Mouse (Mus musculus): Measurements from ENCODE around the gene Tiam1. TPM values are rescaled to one million over a fixed set of nuclear protein-coding genes. Genes with fewer than 3 reads are reported as not detected.

The Tiam1 gene
- total and polyA plus RNA-seq, 2 experiments = 0.27 to 0.65 TPM

DNA sequence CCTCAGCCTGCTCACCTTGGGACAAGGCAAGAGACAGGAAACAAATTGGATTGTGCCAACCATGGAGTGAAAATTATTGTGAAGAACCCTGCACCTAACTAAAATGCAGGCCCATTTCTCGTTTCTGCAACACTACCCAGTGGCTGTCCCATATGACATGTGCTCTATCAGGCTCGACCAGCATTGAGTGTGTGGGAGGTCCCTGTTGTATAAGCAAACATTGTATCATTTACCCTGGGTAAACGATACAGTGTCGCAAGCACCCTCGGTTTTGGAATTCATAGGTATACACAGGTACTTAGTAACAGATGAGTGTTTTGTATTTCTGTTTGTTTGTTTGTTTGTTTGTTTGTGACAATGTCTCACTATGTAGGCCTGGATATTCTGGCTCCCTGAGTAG is 357.8 kb downstream of the Tiam1 start:
- no peaks in the 10 kb centered on the region for H3K79me2 ChIP-seq (ENCODE audit: control insufficient read depth, insufficient read depth, low read length)
- no peak overlapping the region for H3K4me3 ChIP-seq (ENCODE audit: insufficient read depth, low read depth, low read length)
- WGBS = 23% methylated on average over 5 of the region's 5 CpGs
- H3K9ac ChIP-seq (ENCODE audit: low read depth, low read length) = no peak overlapping the region
- H3K27me3 ChIP-seq (ENCODE audit: control insufficient read depth, insufficient read depth, low read length) = no peaks in the 10 kb centered on the region
- no peak overlapping the region for H3K27ac ChIP-seq (replicated peaks; ENCODE audit: insufficient read depth, low read depth, low read length)
- H3K4me1 ChIP-seq (ENCODE audit: control insufficient read depth, insufficient read depth, low read length) = no peaks in the 10 kb centered on the region
- DNase-seq (ENCODE audit: extremely low read depth, low read depth, low spot score) = no peak
- no peaks in the 10 kb centered on the region for H3K36me3 ChIP-seq (ENCODE audit: control insufficient read depth, insufficient read depth, low read length)
- TF ChIP-seq CTCF (IDR thresholded peaks at IDR 0.05; ENCODE audit: low read depth, low read length) = no peak
- TF ChIP-seq POLR2A (IDR thresholded peaks at IDR 0.05; ENCODE audit: extremely low read depth, insufficient read depth, low read length) = no peak

DNA sequence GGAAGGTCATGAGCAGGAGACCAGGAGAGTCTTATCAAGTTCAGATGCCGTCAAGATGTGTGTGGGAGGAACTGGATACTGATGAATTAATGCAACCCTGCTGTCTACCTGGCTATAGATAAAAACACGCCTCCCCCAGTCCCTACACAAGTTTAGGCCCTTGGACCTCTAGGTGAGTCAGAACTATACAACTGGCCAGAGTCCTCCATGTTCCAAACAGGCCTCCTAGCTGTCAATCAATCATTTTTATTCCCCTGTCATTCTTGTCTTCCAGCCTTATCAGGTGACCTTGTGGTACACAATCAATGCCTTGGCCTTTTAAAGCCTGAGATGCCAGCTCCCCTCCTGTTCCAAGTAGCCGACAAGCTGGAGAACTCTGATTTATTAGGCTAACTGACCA is 363.9 kb downstream of the Tiam1 start:
- DNase-seq (ENCODE audit: extremely low read depth, low read depth, low spot score) = no peak
- no peak overlapping the region for H3K4me3 ChIP-seq (ENCODE audit: insufficient read depth, low read depth, low read length)
- no peaks in the 10 kb centered on the region for H3K4me1 ChIP-seq (ENCODE audit: control insufficient read depth, insufficient read depth, low read length)
- TF ChIP-seq CTCF (IDR thresholded peaks at IDR 0.05; ENCODE audit: low read depth, low read length) = no peak
- TF ChIP-seq POLR2A (IDR thresholded peaks at IDR 0.05; ENCODE audit: extremely low read depth, insufficient read depth, low read length) = no peak
- no peaks in the 10 kb centered on the region for H3K27me3 ChIP-seq (ENCODE audit: control insufficient read depth, insufficient read depth, low read length)
- no peak overlapping the region for H3K9ac ChIP-seq (ENCODE audit: low read depth, low read length)
- H3K36me3 ChIP-seq (ENCODE audit: control insufficient read depth, insufficient read depth, low read length) = no peaks in the 10 kb centered on the region
- H3K27ac ChIP-seq (replicated peaks; ENCODE audit: insufficient read depth, low read depth, low read length) = no peak overlapping the region
- no peaks in the 10 kb centered on the region for H3K79me2 ChIP-seq (ENCODE audit: control insufficient read depth, insufficient read depth, low read length)
- WGBS = 84% methylated on average over 3 of the region's 3 CpGs

DNA sequence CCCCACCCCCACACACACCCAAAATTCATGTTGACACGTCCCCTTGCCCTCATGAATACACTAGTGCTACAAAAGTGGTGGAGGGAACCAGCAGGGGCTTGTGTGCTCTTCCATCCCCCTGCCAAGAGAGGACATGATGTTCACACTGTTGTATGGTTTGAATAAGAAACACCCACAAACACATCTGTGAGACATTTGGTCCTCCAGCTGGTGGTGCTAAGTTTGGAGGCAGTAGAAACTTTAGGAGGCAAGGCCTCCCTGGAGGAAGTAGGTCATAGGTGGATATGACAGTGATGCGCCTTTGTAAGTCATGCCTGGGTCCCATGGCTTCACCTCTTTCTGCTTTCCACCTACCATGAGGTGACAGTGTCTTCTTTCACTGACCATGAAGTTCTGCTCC is 366.1 kb downstream of the Tiam1 start:
- TF ChIP-seq CTCF (IDR thresholded peaks at IDR 0.05; ENCODE audit: low read depth, low read length) = no peak
- TF ChIP-seq POLR2A (IDR thresholded peaks at IDR 0.05; ENCODE audit: extremely low read depth, insufficient read depth, low read length) = no peak
- DNase-seq (ENCODE audit: extremely low read depth, low read depth, low spot score) = no peak
- Histone ChIP-seq H3K79me2 (ENCODE audit: control insufficient read depth, insufficient read depth, low read length) (no peaks in the 10 kb centered on the region), H3K27ac (replicated peaks; ENCODE audit: insufficient read depth, low read depth, low read length) (no peak overlapping the region), H3K9ac (ENCODE audit: low read depth, low read length) (no peak overlapping the region), H3K36me3 (ENCODE audit: control insufficient read depth, insufficient read depth, low read length) (no peaks in the 10 kb centered on the region), H3K4me1 (ENCODE audit: control insufficient read depth, insufficient read depth, low read length) (peaks cover 4% of the 10 kb centered on the region; the same call in 1 of the 2 replicates), H3K27me3 (ENCODE audit: control insufficient read depth, insufficient read depth, low read length) (0 out of 2 replicates have a peak, but pooled peaks cover 2% of the 10 kb centered on the region), H3K4me3 (ENCODE audit: insufficient read depth, low read depth, low read length) (no peak overlapping the region)
- 79% methylated on average over 2 of the region's 2 CpGs for WGBS

DNA sequence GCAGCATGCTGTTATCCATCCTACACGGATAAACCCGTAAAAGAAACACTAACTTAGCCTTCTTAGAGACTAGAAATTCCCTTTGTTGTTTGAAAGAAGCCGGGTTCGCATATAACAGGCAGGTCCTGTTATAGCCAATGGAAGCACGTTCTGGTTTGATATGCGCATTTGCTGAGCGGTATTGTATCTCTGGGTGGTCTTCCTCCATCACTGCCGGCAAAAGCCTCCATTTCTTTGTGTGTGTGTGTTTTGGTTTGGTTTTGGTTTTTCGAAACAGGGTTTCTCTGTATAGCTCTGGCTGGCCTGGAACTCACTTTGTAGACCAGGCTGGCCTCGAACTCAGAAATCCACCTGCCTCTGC is 369.0 kb downstream of the Tiam1 start:
- Histone ChIP-seq H3K9ac (ENCODE audit: low read depth, low read length) (no peak overlapping the region), H3K27me3 (ENCODE audit: control insufficient read depth, insufficient read depth, low read length) (0 out of 2 replicates have a peak, but pooled peaks cover 2% of the 10 kb centered on the region), H3K4me1 (ENCODE audit: control insufficient read depth, insufficient read depth, low read length) (peaks cover 4% of the 10 kb centered on the region; the same call in 1 of the 2 replicates), H3K79me2 (ENCODE audit: control insufficient read depth, insufficient read depth, low read length) (no peaks in the 10 kb centered on the region), H3K4me3 (ENCODE audit: insufficient read depth, low read depth, low read length) (no peak overlapping the region), H3K36me3 (ENCODE audit: control insufficient read depth, insufficient read depth, low read length) (no peaks in the 10 kb centered on the region), H3K27ac (replicated peaks; ENCODE audit: insufficient read depth, low read depth, low read length) (no peak overlapping the region)
- DNase-seq (ENCODE audit: extremely low read depth, low read depth, low spot score) = no peak
- no peak for TF ChIP-seq CTCF (IDR thresholded peaks at IDR 0.05; ENCODE audit: low read depth, low read length)
- no peak for TF ChIP-seq POLR2A (IDR thresholded peaks at IDR 0.05; ENCODE audit: extremely low read depth, insufficient read depth, low read length)
- WGBS = 43% methylated on average over 10 of the region's 10 CpGs

DNA sequence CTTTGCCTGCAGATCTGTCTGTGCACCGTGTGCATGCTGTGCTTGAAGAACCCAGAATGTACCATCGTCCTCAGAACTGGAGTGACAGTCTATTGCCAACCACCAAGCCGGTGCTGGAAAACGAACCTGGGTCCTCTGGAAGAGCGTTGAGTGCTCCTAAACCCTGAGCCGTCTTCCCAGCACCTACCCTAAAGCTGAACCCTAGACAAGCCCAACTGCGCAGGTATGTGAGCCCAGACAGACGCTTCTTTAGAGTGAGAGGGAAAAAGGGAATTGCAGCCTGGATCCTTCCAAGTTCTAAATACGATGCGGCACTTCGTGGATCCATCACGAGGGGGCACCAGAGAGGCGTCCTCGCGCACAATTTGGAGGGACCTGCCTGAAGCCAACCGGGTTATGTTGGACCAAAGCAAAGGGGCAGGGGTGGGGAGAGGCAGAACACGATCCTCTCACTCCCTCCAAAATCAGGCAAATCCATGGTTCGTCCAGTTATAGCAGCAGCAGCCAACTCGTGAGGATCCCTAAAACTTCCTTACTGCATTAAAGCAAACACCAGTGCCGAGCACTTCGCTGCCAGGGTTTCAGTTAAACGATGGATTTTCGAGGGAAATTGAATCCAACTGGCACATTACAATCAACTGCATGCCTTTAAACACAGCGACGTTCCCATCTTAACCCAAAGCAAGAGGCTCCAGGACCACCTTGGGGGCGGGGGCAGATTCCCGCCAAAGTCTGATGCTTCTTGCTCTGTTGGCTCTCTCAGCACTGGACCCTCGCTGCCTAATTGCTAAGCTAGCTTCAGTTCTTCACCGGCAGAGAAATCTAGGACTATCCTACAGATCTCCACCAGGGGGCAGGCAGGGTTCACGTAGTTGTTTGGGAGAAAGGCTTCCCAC is 369.7 kb downstream of the Tiam1 start:
- Histone ChIP-seq H3K36me3 (ENCODE audit: control insufficient read depth, insufficient read depth, low read length) (no peaks in the 10 kb centered on the region), H3K27me3 (ENCODE audit: control insufficient read depth, insufficient read depth, low read length) (0 out of 2 replicates have a peak, but pooled peaks cover 2% of the 10 kb centered on the region), H3K79me2 (ENCODE audit: control insufficient read depth, insufficient read depth, low read length) (no peaks in the 10 kb centered on the region), H3K9ac (ENCODE audit: low read depth, low read length) (0 out of 2 replicates have a peak overlapping the region, but pooled peaks have one; percentile 20), H3K4me1 (ENCODE audit: control insufficient read depth, insufficient read depth, low read length) (peaks cover 4% of the 10 kb centered on the region; the same call in 1 of the 2 replicates), H3K27ac (replicated peaks; ENCODE audit: insufficient read depth, low read depth, low read length) (no peak overlapping the region), H3K4me3 (ENCODE audit: insufficient read depth, low read depth, low read length) (peak overlapping the region; percentile 10)
- WGBS = 10% methylated on average over 30 of the region's 30 CpGs
- TF ChIP-seq POLR2A (IDR thresholded peaks at IDR 0.05; ENCODE audit: extremely low read depth, insufficient read depth, low read length) (no peak), CTCF (IDR thresholded peaks at IDR 0.05; ENCODE audit: low read depth, low read length) (peak; percentile 90)
- DNase-seq (ENCODE audit: extremely low read depth, low read depth, low spot score) = peak; percentile 35

DNA sequence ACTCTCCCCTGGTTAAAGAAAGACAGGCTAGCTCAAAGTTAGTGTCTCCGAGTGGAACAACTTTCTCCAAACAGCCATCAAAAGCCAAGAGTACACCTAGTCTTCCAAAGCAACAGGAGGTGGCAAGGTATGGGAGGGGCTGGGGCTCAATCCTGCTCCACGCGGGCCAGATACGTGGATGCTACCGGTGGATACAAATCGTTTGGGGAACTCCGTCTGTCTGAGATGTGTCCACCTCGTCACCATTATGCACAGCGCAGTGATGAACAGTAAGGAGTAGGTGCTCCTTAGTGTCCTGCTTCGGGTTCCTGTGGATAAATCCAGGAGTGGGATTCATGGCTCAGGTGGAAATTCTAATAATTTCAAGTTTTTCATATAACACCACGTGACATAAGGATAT is 377.6 kb downstream of the Tiam1 start:
- TF ChIP-seq CTCF (IDR thresholded peaks at IDR 0.05; ENCODE audit: low read depth, low read length) (no peak), POLR2A (IDR thresholded peaks at IDR 0.05; ENCODE audit: extremely low read depth, insufficient read depth, low read length) (no peak)
- Histone ChIP-seq H3K9ac (ENCODE audit: low read depth, low read length) (no peak overlapping the region), H3K27ac (replicated peaks; ENCODE audit: insufficient read depth, low read depth, low read length) (no peak overlapping the region), H3K27me3 (ENCODE audit: control insufficient read depth, insufficient read depth, low read length) (no peaks in the 10 kb centered on the region), H3K79me2 (ENCODE audit: control insufficient read depth, insufficient read depth, low read length) (no peaks in the 10 kb centered on the region), H3K4me3 (ENCODE audit: insufficient read depth, low read depth, low read length) (no peak overlapping the region), H3K36me3 (ENCODE audit: control insufficient read depth, insufficient read depth, low read length) (no peaks in the 10 kb centered on the region), H3K4me1 (ENCODE audit: control insufficient read depth, insufficient read depth, low read length) (no peaks in the 10 kb centered on the region)
- no peak for DNase-seq (ENCODE audit: extremely low read depth, low read depth, low spot score)
- WGBS = 79% methylated on average over 11 of the region's 11 CpGs
